Mouse (Mus musculus) frontal cortex, adult (tissue): ENCODE data around the gene Ppfibp1.
A peak's percentile ranks its signal among the peaks of the same experiment; 100 is the strongest.

Source experiments
- ATAC-seq: cut with Nextera tagmentation; 2 replicates; pipeline ENCODE4 v1.9.2; 2017; ENCODE audit warnings: mild to moderate bottlenecking, moderate library complexity, mixed read lengths; ENCODE audit not compliant: low TSS enrichment

The Ppfibp1 gene

DNA sequence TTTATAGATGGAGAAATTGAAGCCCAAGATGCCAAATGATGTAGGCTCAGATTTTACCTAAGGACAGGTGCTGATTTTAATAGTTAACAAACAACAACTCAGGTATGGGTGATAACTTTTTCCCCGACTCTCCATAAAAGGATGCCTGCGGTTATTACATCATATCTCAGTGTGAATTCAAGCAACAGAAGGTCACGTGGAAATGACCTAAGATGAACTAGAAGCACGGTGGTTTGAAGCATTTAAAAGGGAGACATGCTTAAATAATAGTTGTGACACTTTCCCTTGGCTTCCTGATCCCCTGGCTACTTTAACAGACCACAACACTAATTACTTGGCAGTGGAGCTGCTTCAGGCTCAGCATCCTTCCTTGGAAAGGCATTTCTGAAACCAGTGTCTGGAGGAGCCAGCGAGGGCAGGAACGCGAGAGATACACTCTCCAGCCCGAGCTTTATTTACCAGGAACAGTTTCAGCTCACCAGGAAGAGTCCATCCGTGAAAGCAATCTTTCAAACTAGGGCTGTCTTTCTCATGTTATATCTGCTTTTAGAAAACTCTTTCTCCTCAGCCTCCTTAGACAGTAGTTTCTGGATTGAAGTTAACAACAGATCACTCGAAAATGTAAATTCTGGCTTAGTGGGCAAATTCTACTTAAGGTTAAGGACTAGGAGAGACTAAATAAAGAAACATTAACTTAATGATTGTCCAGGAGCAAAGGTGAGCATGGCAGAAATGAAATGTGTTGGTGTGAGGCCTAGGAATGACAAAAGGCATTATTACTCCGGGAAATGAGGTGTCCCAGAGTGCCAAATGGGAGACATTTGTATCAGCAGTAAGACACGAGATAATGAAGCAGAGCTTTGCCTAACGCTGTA, 6.2 kb upstream of the Ppfibp1 start:
- ATAC-seq, result no peak

DNA sequence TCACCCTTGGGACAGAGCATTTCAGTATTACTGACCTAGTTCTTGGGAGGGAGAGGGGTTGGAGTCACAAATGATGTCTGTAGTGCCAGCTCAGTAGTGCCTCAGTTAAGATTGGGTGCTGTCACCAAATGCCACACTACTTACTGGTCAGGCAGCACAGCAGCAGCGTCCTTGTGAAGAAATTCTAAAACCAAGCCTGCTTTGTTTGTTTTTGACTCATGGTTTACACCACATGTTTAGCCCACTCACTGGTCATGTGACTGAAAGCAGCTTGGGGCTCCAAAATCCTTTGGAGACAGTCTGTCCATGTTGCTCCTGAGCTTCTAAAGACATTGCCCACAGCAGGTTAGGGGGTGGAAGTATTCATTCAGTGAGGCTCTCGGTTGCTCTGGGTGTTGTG, 4.9 kb upstream of the Ppfibp1 start:
- peak; percentile 8; the same call in 1 of the 2 replicates for ATAC-seq

DNA sequence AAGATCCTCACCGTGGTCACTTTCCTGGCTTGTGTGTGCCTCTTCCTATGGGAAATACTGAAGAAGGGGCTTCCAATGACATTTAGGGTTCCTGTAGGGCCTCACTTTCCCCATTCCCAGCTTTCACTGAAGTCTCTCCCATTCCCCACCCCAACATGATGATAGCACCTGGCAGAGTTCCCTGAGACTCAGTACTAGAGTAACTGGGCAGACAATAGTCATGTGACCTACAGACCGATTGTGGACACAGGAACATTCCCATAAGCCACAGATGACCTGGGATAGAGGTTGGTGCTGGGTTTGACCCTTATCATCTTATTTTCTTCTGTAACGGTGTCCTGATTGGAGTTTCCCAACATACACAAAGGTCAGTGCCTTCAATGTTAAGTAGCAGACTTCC, 4.1 kb upstream of the Ppfibp1 start:
- ATAC-seq, result no peak

DNA sequence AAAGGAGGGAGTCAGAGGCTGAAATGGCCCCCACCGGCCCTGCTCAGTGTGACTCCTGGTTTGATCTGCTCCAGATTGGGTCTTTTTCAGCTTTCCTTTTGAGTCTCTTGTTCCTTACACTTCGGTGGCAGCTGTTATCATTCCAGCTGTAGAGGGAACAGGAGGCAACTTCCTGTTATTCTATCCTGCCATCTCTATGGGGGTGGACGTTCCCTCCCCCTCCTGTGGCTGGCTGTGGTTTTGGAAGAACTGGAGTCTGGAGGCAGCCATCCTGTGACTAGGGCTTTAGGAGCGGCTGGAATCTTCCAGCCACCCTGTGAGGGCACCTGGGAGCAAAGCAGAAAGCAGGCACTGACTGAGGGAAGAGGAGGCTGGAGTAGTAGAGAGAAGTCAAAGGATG, 3.4 kb upstream of the Ppfibp1 start:
- no peak for ATAC-seq

DNA sequence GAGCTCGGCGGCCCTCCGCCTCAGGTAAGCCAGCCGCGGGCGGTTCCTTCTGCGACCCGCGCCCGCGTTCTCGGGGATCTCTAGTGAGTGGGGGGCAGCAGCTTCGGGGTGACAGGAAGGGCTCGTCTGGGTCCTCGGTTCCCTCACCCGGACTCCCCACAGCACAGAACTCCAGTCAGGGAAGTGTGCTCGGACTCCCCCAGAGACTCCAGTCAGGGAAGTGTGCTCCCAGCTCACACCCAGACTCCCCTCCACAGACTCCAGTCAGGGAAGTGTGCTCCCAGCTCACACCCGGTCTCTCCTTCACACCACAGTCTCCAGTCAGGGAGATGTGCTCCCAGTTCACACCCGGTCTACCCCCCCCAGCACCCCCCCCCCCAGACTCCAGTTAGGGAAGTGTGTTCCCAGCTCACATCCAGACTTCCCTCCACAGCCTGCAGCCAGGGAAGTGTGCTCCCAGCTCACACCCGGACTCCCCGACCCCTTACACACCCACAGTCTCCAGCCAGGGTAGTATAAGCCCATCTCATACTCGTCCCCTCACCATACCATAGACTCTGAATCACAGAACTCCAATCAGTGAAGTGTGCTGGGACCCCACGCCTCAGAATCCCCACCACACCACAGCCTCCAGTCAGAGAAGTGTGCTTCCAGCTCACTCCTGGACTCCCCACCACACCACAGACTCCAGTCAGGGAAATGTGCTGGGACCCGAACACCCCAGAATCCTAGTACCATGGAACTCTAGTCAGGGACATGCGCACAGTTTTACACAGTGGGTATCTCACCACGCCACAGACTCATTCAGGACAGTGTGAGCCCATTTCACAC, 588 bp downstream of the Ppfibp1 start:
- peak; percentile 48 for ATAC-seq

DNA sequence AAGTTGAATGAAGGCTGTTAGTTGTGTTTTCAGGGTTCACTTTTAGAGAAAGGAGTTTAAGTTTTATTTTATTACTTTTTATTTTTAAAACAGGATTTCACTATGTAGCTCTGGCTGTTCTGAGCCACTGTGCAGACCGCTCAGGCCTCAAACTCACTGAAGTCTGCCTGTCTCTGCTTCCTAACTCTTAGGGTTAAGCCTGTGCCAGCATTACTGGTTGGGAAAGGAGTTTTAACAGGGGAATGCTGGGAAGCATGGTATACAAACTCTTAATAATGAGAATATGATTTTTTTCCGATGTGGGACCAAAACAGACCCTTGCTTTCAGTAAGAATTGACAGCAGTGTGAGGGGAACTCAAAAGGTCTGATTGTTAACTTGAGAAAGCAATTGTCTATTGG, 1.9 kb downstream of the Ppfibp1 start:
- ATAC-seq, result no peak

DNA sequence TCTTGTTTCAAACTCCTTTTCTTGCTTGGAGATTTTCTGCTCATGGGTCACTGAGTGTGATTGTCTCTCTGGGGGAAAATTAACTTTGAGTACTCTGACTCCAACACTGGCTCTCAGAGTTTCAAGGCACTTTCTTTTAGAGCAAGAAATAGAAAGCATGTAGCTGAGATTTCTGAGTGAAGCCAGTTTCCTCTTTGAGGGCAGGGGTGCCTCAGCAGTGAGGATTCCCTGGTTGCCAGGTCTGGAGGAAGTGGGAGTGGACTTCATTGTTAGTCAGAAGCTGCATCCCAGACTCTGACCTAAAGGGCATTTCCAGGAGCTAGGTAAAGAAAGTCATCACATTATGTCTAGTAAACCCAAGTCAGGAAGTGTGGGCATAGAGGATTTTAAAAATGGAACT, 2.3 kb downstream of the Ppfibp1 start:
- ATAC-seq, result no peak

DNA sequence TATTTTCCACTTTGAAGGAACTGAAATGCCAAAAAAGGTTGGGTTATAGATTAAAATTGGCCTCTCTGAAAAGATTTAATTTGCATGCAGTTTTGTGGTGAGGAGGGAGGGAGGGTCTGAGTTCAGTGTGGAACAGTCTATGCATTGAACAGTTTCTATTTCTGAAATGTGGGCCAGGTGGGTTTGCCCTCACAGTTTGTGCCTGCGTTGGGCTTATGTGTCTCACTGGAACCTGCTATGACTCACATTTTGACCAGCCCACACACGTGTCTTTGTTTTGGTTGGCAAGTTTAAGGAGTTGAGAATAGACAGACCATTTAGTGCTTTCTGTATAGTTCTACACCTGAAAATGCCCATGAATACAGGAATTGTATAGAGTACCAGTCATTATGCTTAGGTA, 5.6 kb downstream of the Ppfibp1 start:
- peak; percentile 42 for ATAC-seq

DNA sequence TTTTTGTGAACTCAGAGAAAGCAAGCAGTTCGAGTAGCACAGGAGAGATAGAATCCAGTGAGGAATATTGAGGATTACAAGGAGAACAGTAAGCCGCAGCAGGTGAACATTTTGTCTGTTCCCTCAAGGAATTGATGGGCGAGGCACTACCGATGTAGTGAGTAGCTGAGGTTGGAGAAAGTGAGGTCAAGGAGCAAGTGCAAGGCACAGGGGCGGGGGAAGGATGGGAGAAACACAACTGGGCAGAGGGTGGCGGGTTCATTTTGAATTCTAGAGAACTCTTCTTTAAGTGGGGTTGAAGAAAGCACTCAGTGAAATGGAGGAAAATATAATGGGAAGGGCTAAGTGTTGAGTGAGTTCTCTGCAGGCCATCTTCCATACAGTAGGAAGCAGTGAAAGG, 10.4 kb downstream of the Ppfibp1 start:
- no peak for ATAC-seq

DNA sequence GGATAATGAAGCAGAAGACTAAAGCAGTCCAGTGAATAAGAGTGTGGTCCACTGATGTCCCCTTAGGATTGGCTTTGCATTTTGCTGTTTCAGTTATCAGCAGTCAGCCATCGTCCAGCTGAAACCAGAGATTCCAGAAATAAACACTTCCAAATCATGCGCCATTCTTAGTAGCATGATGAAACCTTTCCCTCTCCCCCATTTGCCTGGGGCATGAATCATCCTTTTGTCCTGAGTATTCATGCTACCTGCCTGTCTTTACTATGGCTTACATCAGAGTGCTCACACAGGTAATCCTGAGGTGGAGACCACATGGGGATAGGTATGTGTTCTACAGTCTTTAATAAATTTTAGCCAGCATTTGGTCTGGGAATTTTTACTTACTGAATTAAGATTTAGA, 11.4 kb downstream of the Ppfibp1 start:
- no peak for ATAC-seq

DNA sequence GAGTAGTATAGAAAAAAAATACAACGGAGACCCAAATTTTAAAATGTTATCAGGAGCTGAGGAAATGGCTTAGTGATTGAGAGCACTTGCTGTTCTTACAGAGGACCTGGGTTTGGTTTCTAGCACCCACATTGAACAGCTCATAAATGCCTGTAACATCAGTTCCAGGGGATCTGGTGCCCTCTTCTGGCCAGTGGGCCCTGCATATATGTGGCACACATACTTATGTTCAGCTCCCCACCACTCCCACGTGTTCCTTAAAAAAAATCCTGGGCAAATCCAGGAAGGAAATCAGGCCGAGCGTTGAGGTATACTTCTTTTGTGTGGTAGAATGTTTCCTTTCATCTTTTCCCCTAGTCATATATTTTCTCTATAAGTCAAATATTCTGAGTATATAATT, 13.6 kb downstream of the Ppfibp1 start:
- ATAC-seq, result no peak

DNA sequence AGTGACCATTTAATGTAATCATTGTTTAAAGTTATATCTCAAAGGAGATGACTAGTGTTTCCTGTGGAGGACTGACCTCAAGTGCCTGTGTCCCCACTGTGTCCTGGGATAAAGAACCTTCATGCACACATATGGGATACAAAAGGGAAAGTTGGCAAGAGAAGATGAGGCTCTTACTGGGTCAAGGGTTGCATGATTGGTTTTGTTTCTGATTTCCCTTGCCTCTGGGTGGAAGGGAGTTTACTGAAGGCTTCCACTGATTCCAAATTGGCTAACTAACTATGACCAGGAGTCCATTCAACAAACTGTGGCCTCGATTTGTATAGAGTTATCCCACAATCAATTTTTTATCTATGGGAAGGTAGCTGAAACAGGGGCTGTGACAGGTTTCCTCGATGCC, 15.3 kb downstream of the Ppfibp1 start:
- no peak for ATAC-seq

DNA sequence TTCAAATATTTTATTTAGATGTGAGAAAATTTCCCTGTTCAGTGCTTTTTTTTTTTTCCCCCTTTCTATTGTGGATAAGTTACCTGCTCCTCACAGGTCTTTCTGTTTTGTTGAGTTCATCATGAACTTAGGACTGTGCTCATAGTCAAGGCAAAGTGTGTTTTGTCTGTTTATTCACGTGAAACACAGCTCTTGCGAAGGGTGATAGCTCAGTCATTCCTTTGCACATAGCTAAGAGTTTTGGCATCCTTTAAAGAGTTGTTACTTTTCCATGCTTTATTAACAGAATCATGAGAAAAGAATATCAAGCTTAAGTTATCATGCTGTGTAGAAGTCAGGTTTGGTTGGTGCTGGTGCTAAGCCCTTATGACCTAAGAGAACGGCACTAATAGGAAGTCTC, 16.4 kb downstream of the Ppfibp1 start:
- no peak for ATAC-seq

DNA sequence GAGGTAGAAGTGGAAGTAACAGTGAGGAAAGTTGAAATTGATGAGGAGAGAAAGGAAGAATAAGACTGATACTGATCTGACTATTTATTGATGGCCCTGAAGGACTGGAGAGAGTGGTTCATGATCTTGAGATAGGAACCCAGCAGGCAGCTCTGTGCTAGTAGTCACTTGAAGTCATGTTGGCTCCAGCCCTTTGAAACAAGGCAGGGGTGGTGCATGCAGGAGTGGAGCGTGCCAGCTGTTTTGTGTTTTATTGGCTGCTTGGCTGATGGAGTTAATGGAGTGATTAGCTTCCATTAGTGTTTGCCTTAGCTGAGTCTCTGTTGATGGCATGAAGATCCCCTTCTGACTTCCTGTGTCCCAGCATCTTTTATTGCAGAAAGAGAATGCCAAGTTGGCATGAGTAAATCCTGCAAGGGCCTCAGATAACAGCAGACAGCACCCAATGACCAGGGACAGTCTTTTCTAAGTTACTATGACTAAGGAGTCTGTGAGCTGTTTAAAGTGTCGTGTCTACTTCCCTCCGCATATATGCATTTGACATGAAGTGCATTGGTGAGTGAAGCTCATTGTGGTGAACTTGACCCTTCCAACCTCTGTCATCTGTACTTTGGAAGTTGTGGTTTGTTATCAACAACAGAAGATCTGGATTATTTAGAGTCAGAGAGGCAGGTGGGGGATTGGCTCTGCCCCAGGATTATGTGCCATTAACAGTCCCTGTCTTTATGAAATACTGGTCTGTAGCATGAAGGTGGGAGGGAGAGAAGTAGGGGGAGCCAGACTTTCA, 17.9 kb downstream of the Ppfibp1 start:
- no peak for ATAC-seq

DNA sequence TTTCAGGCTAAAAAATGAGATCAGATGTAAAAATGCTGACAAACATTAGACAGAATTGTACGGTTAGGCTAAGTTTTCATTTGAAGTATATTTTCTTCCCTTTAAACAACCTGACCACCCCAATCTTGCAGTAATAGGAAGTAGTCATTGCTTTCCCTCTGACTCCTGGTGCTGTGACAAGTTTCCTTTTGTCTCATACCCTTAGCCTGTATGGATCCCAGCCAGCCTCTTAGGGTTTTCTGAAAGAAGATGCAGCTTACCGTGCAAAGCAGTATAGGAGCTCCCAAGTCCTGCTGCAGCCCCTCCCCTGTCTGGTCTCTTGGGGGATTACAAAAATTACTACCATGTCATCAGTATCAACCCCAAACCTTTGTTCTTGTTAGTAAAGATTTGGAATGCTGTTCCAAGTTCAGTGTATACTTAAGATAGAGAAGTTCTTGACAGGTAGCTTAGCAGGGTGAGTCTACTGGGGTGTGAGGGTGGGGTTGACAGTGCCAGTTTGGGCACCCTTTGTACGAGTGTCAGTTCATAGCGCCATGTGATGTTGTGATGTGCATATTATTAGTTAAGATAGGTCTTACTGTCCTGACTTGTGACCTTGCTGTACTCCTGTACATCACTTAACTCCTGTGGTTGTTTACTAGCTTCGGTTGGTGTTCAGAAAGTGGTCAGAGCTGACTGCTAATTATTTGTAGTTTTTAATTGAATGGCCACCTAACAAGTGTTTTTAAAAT, 18.9 kb downstream of the Ppfibp1 start:
- ATAC-seq, result no peak

DNA sequence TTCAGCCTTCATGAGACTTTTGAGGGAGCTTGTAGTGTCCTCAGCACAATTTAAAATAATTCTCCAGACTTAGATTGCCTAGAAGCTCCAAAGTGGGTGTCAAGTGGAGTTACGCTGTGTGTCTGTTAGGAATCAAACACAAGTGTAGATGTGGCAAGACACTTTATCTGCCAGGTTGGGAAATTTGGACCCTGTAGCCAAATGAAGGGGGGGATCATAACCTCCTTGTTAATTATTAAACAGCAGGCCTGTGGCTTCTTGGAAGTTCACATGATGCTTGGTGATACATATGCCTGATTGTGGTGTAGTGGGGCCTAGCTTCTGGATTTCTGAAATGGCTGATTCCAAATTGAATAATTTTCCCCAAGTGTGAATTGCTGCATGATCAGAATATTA, 19.5 kb downstream of the Ppfibp1 start:
- ATAC-seq, result no peak

DNA sequence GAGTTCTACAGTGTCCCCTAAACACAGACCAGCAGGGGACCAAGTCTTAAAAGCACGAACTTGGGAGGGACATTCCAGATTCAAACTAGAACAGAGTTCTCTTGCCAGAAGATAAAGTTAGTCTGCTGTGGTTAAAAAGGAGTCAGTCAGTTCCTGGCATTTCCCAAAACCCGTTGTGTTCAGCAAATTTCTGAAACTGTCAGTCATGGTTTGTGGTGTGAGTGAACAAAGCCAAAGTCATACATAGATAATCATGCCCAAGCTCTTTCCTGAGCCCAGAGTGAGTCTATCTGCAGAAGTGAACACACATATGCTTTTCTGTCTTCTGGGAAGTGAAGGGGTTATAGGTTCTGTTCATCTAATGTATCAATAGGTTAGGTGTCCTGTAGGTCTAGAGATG, 20.5 kb downstream of the Ppfibp1 start:
- no peak for ATAC-seq

DNA sequence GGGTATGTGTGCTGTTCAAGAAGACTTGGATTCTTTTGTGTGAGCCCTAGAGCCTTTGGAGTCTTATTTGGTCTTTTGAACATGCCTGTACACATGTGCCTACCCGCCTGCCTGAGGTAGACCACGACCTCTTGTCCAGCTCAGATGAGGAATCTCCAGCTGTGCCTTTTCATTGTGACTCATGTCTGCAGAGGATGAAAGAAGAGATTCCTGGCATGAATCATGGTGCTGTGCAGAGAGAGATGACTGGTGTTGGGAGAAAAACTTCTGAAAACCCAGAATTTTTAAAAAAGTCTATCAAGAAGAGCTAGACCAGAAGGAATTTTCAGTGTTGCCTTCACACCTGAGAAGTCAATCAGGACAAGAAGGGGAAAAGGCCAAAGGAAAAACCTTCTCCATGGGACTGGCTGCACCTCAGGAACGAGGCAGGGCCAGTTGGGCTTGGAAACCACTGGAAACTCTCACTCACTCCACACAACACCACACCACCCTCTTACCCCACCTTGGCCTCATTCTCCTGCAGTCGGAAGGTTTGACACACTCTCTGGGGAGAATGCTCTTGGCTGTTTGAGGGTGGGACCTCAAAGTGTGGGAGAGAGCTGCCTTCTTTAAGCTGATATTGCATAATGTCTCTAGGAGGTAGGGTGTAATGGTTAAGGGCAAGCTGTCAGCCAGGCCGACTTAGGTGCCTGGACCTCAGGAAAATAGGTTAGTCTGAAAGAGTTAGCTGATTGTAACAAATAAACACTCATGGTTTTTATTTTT, 21.6 kb downstream of the Ppfibp1 start:
- peak; percentile 55; the same call in 1 of the 2 replicates for ATAC-seq

DNA sequence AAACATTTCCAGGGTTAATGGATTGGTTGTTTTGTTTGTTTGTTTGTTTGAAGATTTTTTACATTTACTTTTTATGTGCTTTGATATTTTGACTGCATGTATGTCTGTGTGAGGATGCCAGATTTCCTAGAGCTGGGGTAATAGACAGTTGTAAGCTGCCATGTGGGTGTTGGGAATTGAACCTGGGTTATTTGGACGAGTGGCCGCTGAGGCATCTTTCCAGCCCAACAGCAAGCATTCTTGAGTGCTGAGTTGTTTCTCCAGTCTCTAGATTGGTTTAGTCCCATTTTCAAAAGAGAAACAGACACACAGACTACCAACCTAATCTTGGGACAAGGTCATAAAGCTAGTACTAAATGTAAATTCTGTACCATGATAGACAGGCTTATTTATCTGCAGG, 22.5 kb downstream of the Ppfibp1 start:
- no peak for ATAC-seq

DNA sequence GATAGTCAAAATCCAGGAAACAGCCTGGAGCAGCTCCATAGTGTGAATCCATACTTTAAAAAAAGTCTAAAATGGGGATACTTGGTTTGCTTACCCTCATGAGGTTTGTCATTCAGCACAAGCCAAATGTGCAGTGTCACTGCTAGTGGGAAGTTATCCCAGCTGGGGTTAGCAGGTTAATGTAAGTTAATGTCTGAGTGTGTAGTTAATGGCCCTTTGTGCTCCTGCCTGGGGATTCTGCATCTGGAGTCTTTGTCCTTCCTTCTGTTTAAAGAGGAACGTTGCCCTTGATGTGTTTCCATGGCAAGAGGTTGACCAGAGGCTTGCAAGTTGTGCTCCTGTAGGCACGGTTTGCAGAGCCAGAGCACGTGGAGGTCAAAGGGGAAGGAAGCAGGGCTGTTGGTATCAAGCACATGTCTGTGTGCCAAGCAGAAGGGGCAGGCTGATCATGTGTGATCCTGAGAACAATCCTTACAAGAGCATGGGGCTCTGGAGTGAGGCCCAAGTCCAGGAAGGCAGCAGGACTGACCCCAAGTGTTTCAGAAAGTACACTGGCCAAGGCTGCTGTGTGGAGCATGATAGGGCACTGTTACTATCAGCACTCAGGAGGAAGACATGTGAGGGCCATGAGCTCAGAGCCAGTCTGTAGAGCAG, 24.7 kb downstream of the Ppfibp1 start:
- no peak for ATAC-seq
